Mouse (Mus musculus) gastrocnemius, adult 2 months (tissue): ENCODE results near the gene Tspan33. TPM values are rescaled to one million over a fixed set of nuclear protein-coding genes. Genes with fewer than 3 reads are reported as not detected.

Experiments
- DNase-seq: peaks from one replicate; pipeline ENCODE4 v3.0.0; 2022
- H3K27ac ChIP-seq: fragments of 200-600 bp; 2 replicates; pipeline ENCODE4 v1.8.1; 2022; ENCODE audit warnings: mild to moderate bottlenecking
- H3K4me3 ChIP-seq: fragments of 200-600 bp; 2 replicates; pipeline ENCODE4 v1.8.1; 2022; ENCODE audit warnings: mild to moderate bottlenecking, moderate library complexity
- CTCF ChIP-seq: fragments of 200-600 bp; IDR thresholded peaks from 2 replicates; pipeline ENCODE4 v1.8.1; 2022; ENCODE audit warnings: antibody characterized with exemption, mild to moderate bottlenecking, moderate library complexity
- intact Hi-C: fragments of 180-260 bp; cut with DNase I; formaldehyde crosslinking; loops from one replicate; pipeline ENCODE4 v1.15.1; 2025
- total RNA-seq, 2 experiments: library from RNA; stranded (reverse); gene quantifications; 2 replicates each; pipeline ENCODE4 v1.2.3; 2021

The Tspan33 gene
- total RNA-seq, 2 experiments from 2014 or later: 1.9 to 2.8 TPM

GRCm38 (mm10) chr6:29707902-29708301 lies 13.9 kb downstream of the Tspan33 start:
- intact Hi-C loops: no loop called here
- Histone ChIP-seq H3K27ac (no peak overlapping the region), H3K4me3 (no peak overlapping the region)
- no peak for DNase-seq
- no peak for TF ChIP-seq CTCF

- intact Hi-C loops: loop anchor here (2.0 kb wide), 1 partner anchor 107 kb away; no protein-coding TSS in a partner anchor
- no peak for TF ChIP-seq CTCF
- Histone ChIP-seq H3K27ac (no peak overlapping the region), H3K4me3 (no peak overlapping the region)
- DNase-seq: no peak
Observed at GRCm38 (mm10) chr6:29711318-29711717, 17.3 kb downstream of the Tspan33 start.

- Histone ChIP-seq H3K4me3 (no peak overlapping the region), H3K27ac (no peak overlapping the region)
- peak; percentile 87 for TF ChIP-seq CTCF
- intact Hi-C loops: loop anchor here (2.0 kb wide), 1 partner anchor 47 kb away; no protein-coding TSS in a partner anchor
- no peak for DNase-seq
Observed at GRCm38 (mm10) chr6:29712011-29712584, 18.1 kb downstream of the Tspan33 start.

- intact Hi-C loops: no loop called here
- H3K4me3 ChIP-seq: no peak overlapping the region
- H3K27ac ChIP-seq: no peak overlapping the region
- DNase-seq: no peak
- TF ChIP-seq CTCF: no peak
Observed at GRCm38 (mm10) chr6:29716624-29717365, 22.8 kb downstream of the Tspan33 start.

GRCm38 (mm10) chr6:29717541-29717940 lies 23.5 kb downstream of the Tspan33 start:
- TF ChIP-seq CTCF: no peak
- intact Hi-C loops: no loop called here
- Histone ChIP-seq H3K4me3 (no peak overlapping the region), H3K27ac (no peak overlapping the region)
- no peak for DNase-seq

GRCm38 (mm10) chr6:29717952-29718521 lies 24.0 kb downstream of the Tspan33 start:
- TF ChIP-seq CTCF: no peak
- H3K4me3 ChIP-seq: no peak overlapping the region
- no peak overlapping the region for H3K27ac ChIP-seq
- intact Hi-C loops: no loop called here
- peak; percentile 74 for DNase-seq

GRCm38 (mm10) chr6:29718894-29719329 lies 24.9 kb downstream of the Tspan33 start:
- peak; percentile 65 for DNase-seq
- no peak overlapping the region; the same call in 1 of the 2 replicates for H3K27ac ChIP-seq
- no peak for TF ChIP-seq CTCF
- peak overlapping the region; percentile 69 for H3K4me3 ChIP-seq
- intact Hi-C loops: no loop called here

- TF ChIP-seq CTCF: no peak
- Histone ChIP-seq H3K27ac (no peak overlapping the region), H3K4me3 (no peak overlapping the region)
- intact Hi-C loops: no loop called here
- no peak for DNase-seq
Observed at GRCm38 (mm10) chr6:29721890-29722289, 27.9 kb downstream of the Tspan33 start.

- no peak overlapping the region for H3K4me3 ChIP-seq
- no peak for DNase-seq
- no peak for TF ChIP-seq CTCF
- H3K27ac ChIP-seq: no peak overlapping the region
- intact Hi-C loops: no loop called here
Observed at GRCm38 (mm10) chr6:29726576-29727200, 32.7 kb downstream of the Tspan33 start.

GRCm38 (mm10) chr6:29728035-29728434 lies 34.0 kb downstream of the Tspan33 start:
- no peak for TF ChIP-seq CTCF
- Histone ChIP-seq H3K4me3 (no peak overlapping the region), H3K27ac (no peak overlapping the region)
- intact Hi-C loops: no loop called here
- DNase-seq: no peak

- no peak for DNase-seq
- TF ChIP-seq CTCF: no peak
- no peak overlapping the region for H3K27ac ChIP-seq
- intact Hi-C loops: no loop called here
- H3K4me3 ChIP-seq: no peak overlapping the region
Observed at GRCm38 (mm10) chr6:29729491-29729890, 35.5 kb downstream of the Tspan33 start.

- intact Hi-C loops: no loop called here
- H3K27ac ChIP-seq: peak within 1 kb of the TSS; percentile 86
- peak within 1 kb of the TSS; percentile 96 for H3K4me3 ChIP-seq
- no peak for TF ChIP-seq CTCF
- peak; percentile 79 for DNase-seq
Observed at GRCm38 (mm10) chr6:29735336-29735688, 41.3 kb downstream of the Tspan33 start, which contains the start of gene Smo. Gene Smo (plus strand): TSS chr6:29735503.
